In genomic region chr15:103513621-103514031, GRCm38 (mm10) we compare ENCODE assay signal across 8 mouse cellular contexts. TPM values are rescaled to one million over a fixed set of nuclear protein-coding genes. Genes with fewer than 3 reads are reported as not detected.
DNase-seq lines count a peak whose midpoint lies in the region; ATAC-seq and TF ChIP-seq lines count a peak whose summit lies in the region.

No protein-coding gene starts in this region.

- H3K27ac ChIP-seq in lung, embryonic 14.5 days (ENCODE audit: low read depth) = no peak overlapping the region
- no peak overlapping the region for H3K27ac ChIP-seq in embryonic facial prominence, embryonic 15.5 days (replicated peaks)
- H3K27ac ChIP-seq in limb, embryonic 10.5 days = peak overlapping the region; percentile 6; the same call in 1 of the 2 replicates
- peak overlapping the region; percentile 79 for H3K27ac ChIP-seq in neural tube, embryonic 15.5 days (replicated peaks)

- DNase-seq in lung, embryonic 14.5 days = no peak
- DNase-seq in lung, postnatal 25 days (ENCODE audit: low spot score) = no peak
- no peak for DNase-seq in limb, embryonic 10.5 days (ENCODE audit: low spot score)
- DNase-seq in layer of hippocampus, postnatal 25 days (ENCODE audit: extremely low spot score in 1 of 2, low spot score in 1 of 2) = no peak
- DNase-seq in urinary bladder, postnatal 25 days (ENCODE audit: low spot score) = no peak
- DNase-seq in layer of hippocampus, postnatal 36 days = no peak

- H3K4me1 ChIP-seq in lung, embryonic 14.5 days (ENCODE audit: insufficient read depth) = peaks cover 5% of the 10 kb centered on the region; the same call in 1 of the 2 replicates
- peaks cover 25% of the 10 kb centered on the region for H3K4me1 ChIP-seq in embryonic facial prominence, embryonic 15.5 days
- peaks cover 20% of the 10 kb centered on the region for H3K4me1 ChIP-seq in limb, embryonic 10.5 days
- peaks cover 71% of the 10 kb centered on the region for H3K4me1 ChIP-seq in neural tube, embryonic 15.5 days

- no peaks in the 10 kb centered on the region for H3K9me3 ChIP-seq in lung, embryonic 14.5 days (ENCODE audit: low read depth, low read length)
- H3K9me3 ChIP-seq in embryonic facial prominence, embryonic 15.5 days (replicated peaks) = no peaks in the 10 kb centered on the region
- no peaks in the 10 kb centered on the region for H3K9me3 ChIP-seq in limb, embryonic 10.5 days (replicated peaks)
- no peaks in the 10 kb centered on the region for H3K9me3 ChIP-seq in neural tube, embryonic 15.5 days (replicated peaks)

- TF ChIP-seq CTCF in lung, embryonic 14.5 days (IDR thresholded peaks at IDR 0.05; ENCODE audit: low read depth) = no peak

- H3K36me3 ChIP-seq in lung, embryonic 14.5 days (ENCODE audit: insufficient read depth) = no peaks in the 10 kb centered on the region
- no peaks in the 10 kb centered on the region for H3K36me3 ChIP-seq in embryonic facial prominence, embryonic 15.5 days
- no peaks in the 10 kb centered on the region for H3K36me3 ChIP-seq in limb, embryonic 10.5 days
- no peaks in the 10 kb centered on the region for H3K36me3 ChIP-seq in neural tube, embryonic 15.5 days

- no peak overlapping the region for H3K9ac ChIP-seq in lung, embryonic 14.5 days
- no peak overlapping the region for H3K9ac ChIP-seq in embryonic facial prominence, embryonic 15.5 days
- H3K9ac ChIP-seq in neural tube, embryonic 15.5 days (replicated peaks) = peak overlapping the region; percentile 36; the same call in 1 of the 2 replicates

- ATAC-seq in lung, embryonic 14.5 days (ENCODE audit: insufficient read depth) = peak; percentile 88
- ATAC-seq in embryonic facial prominence, embryonic 15.5 days (ENCODE audit: insufficient number of reproducible peaks, low FRiP score, low TSS enrichment, low read depth) = 0 out of 2 replicates have a peak, but pooled peaks have one; percentile 11
- peak; percentile 41 for ATAC-seq in neural tube, embryonic 15.5 days (ENCODE audit: low FRiP score)

- no peaks in the 10 kb centered on the region; the same call in 1 of the 2 replicates for H3K27me3 ChIP-seq in lung, embryonic 14.5 days (ENCODE audit: insufficient read depth, low read length)
- H3K27me3 ChIP-seq in embryonic facial prominence, embryonic 15.5 days = no peaks in the 10 kb centered on the region
- H3K27me3 ChIP-seq in limb, embryonic 10.5 days (ENCODE audit: low read depth, poor library complexity, severe bottlenecking) = peaks cover 13% of the 10 kb centered on the region; the same call in 1 of the 2 replicates
- H3K27me3 ChIP-seq in neural tube, embryonic 15.5 days (replicated peaks) = no peaks in the 10 kb centered on the region

- H3K4me3 ChIP-seq in lung, embryonic 14.5 days (ENCODE audit: low read depth, low read length) = no peak overlapping the region
- peak overlapping the region; percentile 43 for H3K4me3 ChIP-seq in embryonic facial prominence, embryonic 15.5 days (replicated peaks)
- H3K4me3 ChIP-seq in limb, embryonic 10.5 days = peak overlapping the region; percentile 53
- peak overlapping the region; percentile 35; the same call in 1 of the 2 replicates for H3K4me3 ChIP-seq in neural tube, embryonic 15.5 days (replicated peaks)

- H3K4me2 ChIP-seq in lung, embryonic 14.5 days = peak overlapping the region; percentile 60
- H3K4me2 ChIP-seq in embryonic facial prominence, embryonic 15.5 days (replicated peaks) = peak overlapping the region; percentile 52
- H3K4me2 ChIP-seq in neural tube, embryonic 15.5 days = peak overlapping the region; percentile 55

- WGBS in lung, embryonic 14.5 days = 7% methylated on average over 7 of the region's 7 CpGs
- WGBS in embryonic facial prominence, embryonic 15.5 days = 5% methylated on average over 7 of the region's 7 CpGs
- WGBS in limb, embryonic 10.5 days = 6% methylated on average over 7 of the region's 7 CpGs
- WGBS in neural tube, embryonic 15.5 days = 2% methylated on average over 7 of the region's 7 CpGs

RNA-seq across cellular contexts. Expression of gene Pde1b, which starts 10.8 kb away (rescaled TPM):
- 1.8 and 2.5 TPM in 2 replicates for polyA plus RNA-seq in lung, embryonic 14.5 days (2014; fragmentation: Nextera tagmentation; extraction: Ambion mirVana)
- polyA plus RNA-seq in embryonic facial prominence, embryonic 15.5 days (2015; fragmentation: Nextera tagmentation; extraction: Ambion mirVana) = 7.1 TPM in 2 replicates
- 2.0 and 2.9 TPM in 2 replicates for polyA plus RNA-seq in limb, embryonic 10.5 days (2016; fragmentation: Nextera tagmentation; extraction: Ambion mirVana)
- 77.9 and 89.8 TPM in 2 replicates for polyA plus RNA-seq in neural tube, embryonic 15.5 days (2015; fragmentation: Nextera tagmentation; extraction: Ambion mirVana)
- total RNA-seq in layer of hippocampus, postnatal 25 days (2021) = 10 to 100 TPM; 89.8 to 96.1 TPM
- total RNA-seq in layer of hippocampus, postnatal 36 days (2021) = 10 to 100 TPM; 95.3 to 97.7 TPM

RNA-seq across cellular contexts. Expression of gene Ppp1r1a, which starts 24.2 kb away (rescaled TPM):
- polyA plus RNA-seq in lung, embryonic 14.5 days (2014; fragmentation: Nextera tagmentation; extraction: Ambion mirVana) = 6.3 and 6.9 TPM in 2 replicates
- polyA plus RNA-seq in embryonic facial prominence, embryonic 15.5 days (2015; fragmentation: Nextera tagmentation; extraction: Ambion mirVana) = 13.8 and 15.9 TPM in 2 replicates
- polyA plus RNA-seq in limb, embryonic 10.5 days (2016; fragmentation: Nextera tagmentation; extraction: Ambion mirVana) = 3.5 and 6.5 TPM in 2 replicates
- 94.4 and 118 TPM in 2 replicates for polyA plus RNA-seq in neural tube, embryonic 15.5 days (2015; fragmentation: Nextera tagmentation; extraction: Ambion mirVana)
- total RNA-seq in layer of hippocampus, postnatal 25 days (2021) = 100 to 1,000 TPM; 131 to 135 TPM
- total RNA-seq in layer of hippocampus, postnatal 36 days (2021) = 100 to 1,000 TPM in 1 of 2 experiments, 10 to 100 TPM in 1; 99.1 to 123 TPM

RNA-seq across cellular contexts. Expression of gene Glycam1, which starts 51.3 kb away (rescaled TPM):
- not detected in 2 replicates for polyA plus RNA-seq in lung, embryonic 14.5 days (2014; fragmentation: Nextera tagmentation; extraction: Ambion mirVana)
- polyA plus RNA-seq in embryonic facial prominence, embryonic 15.5 days (2015; fragmentation: Nextera tagmentation; extraction: Ambion mirVana) = not detected in 2 replicates
- not detected in 2 replicates for polyA plus RNA-seq in limb, embryonic 10.5 days (2016; fragmentation: Nextera tagmentation; extraction: Ambion mirVana)
- polyA plus RNA-seq in neural tube, embryonic 15.5 days (2015; fragmentation: Nextera tagmentation; extraction: Ambion mirVana) = not detected in 2 replicates
- 1 to 10 TPM; 1.7 to 2.6 TPM for total RNA-seq in layer of hippocampus, postnatal 25 days (2021)
- 1 to 10 TPM; 1.3 to 1.6 TPM for total RNA-seq in layer of hippocampus, postnatal 36 days (2021)

Comparison
In these comparisons a context has a peak if more than half of its experiments do, and no peak if none do; other contexts are left out.
1. ATAC-seq: peak in every context shown above with its lines; median percentile 88 in lung, embryonic 14.5 days; 41 in neural tube, embryonic 15.5 days; 11 in embryonic facial prominence, embryonic 15.5 days.
2. H3K27ac ChIP-seq: peak in limb, embryonic 10.5 days (single experiment) and neural tube, embryonic 15.5 days (single experiment); none in lung, embryonic 14.5 days (single experiment) and embryonic facial prominence, embryonic 15.5 days (single experiment).
3. Peak in every context shown above with its lines, with median percentiles within 50 percentile points of each other: H3K4me2 ChIP-seq.